Mouse (Mus musculus) megakaryocyte, embryonic 14.5 days (primary cell): Measurements from ENCODE around the gene Chrnd. TPM values are rescaled to one million over a fixed set of nuclear protein-coding genes. Genes with fewer than 3 reads are reported as not detected.

ENCODE experiments used
- H3K27me3 ChIP-seq: replicated peaks from 2 replicates; pipeline ENCODE3; 2012; ENCODE audit warnings: inconsistent platforms
- H3K36me3 ChIP-seq: replicated peaks from 2 replicates; pipeline ENCODE3; 2012; ENCODE audit warnings: low read length, inconsistent platforms, mixed read lengths
- H3K4me1 ChIP-seq: 2 replicates; pipeline ENCODE4 v1.6.1; 2012; ENCODE audit warnings: inconsistent platforms
- H3K4me3 ChIP-seq: replicated peaks from 2 replicates; pipeline ENCODE3; 2012; ENCODE audit warnings: moderate library complexity, mild to moderate bottlenecking, inconsistent platforms
- H3K9me3 ChIP-seq: 2 replicates; pipeline ENCODE4 v1.6.1; 2012; ENCODE audit warnings: inconsistent platforms
- FLI1 ChIP-seq: IDR thresholded peaks from 2 replicates; pipeline ENCODE4 v1.6.1; 2012; ENCODE audit warnings: low read length, inconsistent platforms, mixed read lengths
- GATA1 ChIP-seq: IDR thresholded peaks from 3 replicates; pipeline ENCODE4 v1.6.1; 2012; ENCODE audit warnings: mixed read lengths, low read length, inconsistent platforms, borderline replicate concordance
- polyA plus RNA-seq: library from polyadenylated mRNA; stranded (reverse); fragments of >175 nt; gene quantifications from 2 replicates; pipeline ENCODE4 v1.2.3, GENCODE M21; 2012; ENCODE audit warnings: low replicate concordance; ENCODE audit not compliant: insufficient read depth

The Chrnd gene
- polyA plus RNA-seq, 1 experiment, result not detected

DNA sequence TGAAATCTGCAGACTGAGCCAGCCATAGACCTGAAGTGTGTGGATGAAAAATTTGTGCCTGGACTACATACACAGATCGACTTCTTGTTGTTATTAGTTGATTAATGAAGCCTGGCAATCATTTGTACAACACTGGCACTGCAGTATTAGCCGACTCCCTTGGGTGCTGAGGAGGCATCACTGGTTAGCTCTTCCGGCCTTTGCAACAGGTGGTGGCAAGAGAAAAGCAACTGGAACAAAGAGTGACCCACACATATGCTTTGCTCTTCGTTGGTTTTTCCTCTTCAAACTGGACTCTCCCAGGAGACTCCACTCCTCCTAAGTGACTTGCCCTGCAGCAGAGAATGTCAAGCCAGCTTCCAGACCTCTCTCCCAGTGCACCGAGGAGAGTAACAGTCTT lies 13.4 kb downstream of the Chrnd start:
- Histone ChIP-seq H3K4me1 (peaks cover 15% of the 10 kb centered on the region), H3K27me3 (peaks cover 88% of the 10 kb centered on the region), H3K4me3 (no peak overlapping the region), H3K9me3 (peaks cover 14% of the 10 kb centered on the region), H3K36me3 (no peaks in the 10 kb centered on the region)
- TF ChIP-seq GATA1 (no peak), FLI1 (no peak)

DNA sequence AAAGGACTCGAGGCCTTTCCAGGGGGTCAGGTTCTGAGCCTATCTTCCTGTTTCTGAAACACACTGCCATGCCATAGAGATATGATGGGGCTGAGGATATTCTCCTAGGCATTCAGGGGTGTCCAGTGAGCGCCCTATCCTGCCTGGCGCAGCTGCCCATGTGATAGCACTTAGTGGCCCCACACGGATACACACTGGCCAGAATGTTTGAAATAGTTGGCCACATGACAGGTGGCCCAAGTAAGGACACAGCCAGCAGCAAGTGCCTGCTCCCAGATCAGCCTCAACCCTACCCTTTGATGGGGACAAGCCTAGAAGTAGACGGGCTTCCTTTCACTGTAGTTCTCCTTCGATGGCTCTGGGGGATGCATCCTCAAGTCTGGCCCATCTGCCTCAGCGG lies 14.1 kb downstream of the Chrnd start, which contains the start of gene Chrng:
TSS of gene Chrng (plus strand) at position 193 of the 400 bp plus-strand sequence.
- Histone ChIP-seq H3K4me3 (no peak within 1 kb of the TSS), H3K27me3 (peaks cover 87% of the 10 kb centered on the region), H3K36me3 (no peaks in the 10 kb centered on the region), H3K4me1 (peaks cover 15% of the 10 kb centered on the region), H3K9me3 (peaks cover 14% of the 10 kb centered on the region)
- TF ChIP-seq GATA1 (no peak), FLI1 (no peak)

DNA sequence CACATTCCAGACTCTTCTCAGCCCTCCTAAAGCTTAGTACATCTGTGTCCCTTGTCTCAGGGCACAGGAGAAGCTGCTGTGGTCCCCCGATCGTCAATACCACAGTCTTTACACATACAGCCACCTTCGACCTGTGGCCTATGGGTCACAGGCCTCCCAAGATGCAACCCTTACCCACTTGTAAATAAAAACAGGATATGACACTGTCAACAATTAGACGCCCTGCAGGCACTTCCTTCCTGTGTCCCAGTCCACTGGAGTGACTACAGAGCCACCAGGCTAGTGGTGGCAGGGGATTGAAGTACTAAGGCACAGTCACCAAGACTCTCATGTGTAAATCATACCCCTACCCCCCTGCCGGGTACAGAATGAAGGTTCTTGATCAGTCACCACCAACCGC lies 14.6 kb downstream of the Chrnd start:
- Histone ChIP-seq H3K4me3 (no peak overlapping the region), H3K9me3 (peaks cover 14% of the 10 kb centered on the region), H3K4me1 (peaks cover 15% of the 10 kb centered on the region), H3K36me3 (no peaks in the 10 kb centered on the region), H3K27me3 (peaks cover 85% of the 10 kb centered on the region)
- no peak for TF ChIP-seq FLI1

DNA sequence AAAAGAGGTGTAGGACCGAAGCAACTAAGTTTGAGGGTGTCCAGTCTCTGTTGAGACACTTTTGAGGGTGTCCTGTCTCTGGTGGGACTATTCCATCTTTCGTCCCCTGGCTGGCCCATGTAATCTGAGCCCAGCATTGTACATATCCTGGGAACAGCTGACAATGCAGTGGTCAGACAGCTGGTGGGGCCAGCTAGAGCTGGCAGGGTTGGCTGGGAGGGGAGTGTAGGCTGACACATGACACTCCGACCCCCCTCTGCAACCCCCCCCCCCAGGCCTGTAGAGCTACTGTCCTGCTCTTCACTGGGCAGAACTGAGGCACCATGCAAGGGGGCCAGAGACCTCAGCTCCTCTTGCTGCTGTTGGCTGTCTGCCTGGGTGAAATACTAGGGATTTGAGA lies 15.1 kb downstream of the Chrnd start:
- Histone ChIP-seq H3K27me3 (peaks cover 85% of the 10 kb centered on the region), H3K36me3 (no peaks in the 10 kb centered on the region), H3K9me3 (peaks cover 14% of the 10 kb centered on the region), H3K4me1 (peaks cover 15% of the 10 kb centered on the region), H3K4me3 (no peak overlapping the region)
- TF ChIP-seq FLI1, result no peak
- TF ChIP-seq GATA1, result no peak

DNA sequence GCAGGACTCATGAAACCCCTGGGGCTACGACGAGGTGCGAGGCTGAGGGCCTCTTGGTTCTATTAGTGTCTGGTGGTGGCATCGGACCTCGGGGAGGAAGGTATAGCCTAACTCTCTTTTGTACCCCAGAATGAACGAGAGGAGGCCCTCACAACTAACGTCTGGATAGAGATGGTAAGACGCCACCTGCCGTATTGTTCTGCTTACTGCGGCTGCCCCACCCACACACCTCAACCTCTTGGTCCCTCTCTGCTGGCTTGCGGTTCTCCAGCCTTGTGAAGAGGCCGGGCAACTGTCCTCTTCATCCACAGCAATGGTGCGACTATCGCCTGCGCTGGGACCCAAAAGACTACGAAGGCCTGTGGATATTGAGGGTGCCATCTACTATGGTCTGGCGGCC lies 15.9 kb downstream of the Chrnd start:
- H3K27me3 ChIP-seq, result peaks cover 79% of the 10 kb centered on the region
- H3K4me1 ChIP-seq, result peaks cover 18% of the 10 kb centered on the region
- no peaks in the 10 kb centered on the region for H3K36me3 ChIP-seq
- H3K9me3 ChIP-seq, result peaks cover 14% of the 10 kb centered on the region
- H3K4me3 ChIP-seq, result no peak overlapping the region
- TF ChIP-seq GATA1 (no peak), FLI1 (no peak)

DNA sequence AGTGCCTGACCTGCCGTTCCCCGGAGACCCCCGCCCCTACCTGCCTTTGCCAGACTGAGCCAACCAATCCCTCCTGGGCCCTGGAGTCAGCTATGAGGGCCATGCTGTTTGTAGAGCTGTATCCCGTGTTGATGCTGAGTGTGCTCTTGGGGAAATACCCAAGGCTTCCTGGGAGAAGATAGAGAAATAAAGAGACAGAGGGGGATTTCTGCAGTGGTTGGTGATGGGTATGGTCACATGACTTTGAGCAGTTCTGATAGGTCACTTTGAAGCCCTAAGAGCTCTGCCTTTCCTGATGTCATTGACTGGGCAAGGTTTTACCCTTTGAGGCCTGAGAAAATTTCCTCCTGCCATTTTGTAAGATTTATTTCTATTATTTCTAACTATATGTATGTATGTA lies 21.0 kb downstream of the Chrnd start:
- Histone ChIP-seq H3K27me3 (peaks cover 36% of the 10 kb centered on the region), H3K4me1 (peaks cover 34% of the 10 kb centered on the region), H3K36me3 (peaks cover 7% of the 10 kb centered on the region), H3K4me3 (peak overlapping the region; percentile 38), H3K9me3 (no peaks in the 10 kb centered on the region)
- TF ChIP-seq GATA1 (no peak), FLI1 (no peak)

DNA sequence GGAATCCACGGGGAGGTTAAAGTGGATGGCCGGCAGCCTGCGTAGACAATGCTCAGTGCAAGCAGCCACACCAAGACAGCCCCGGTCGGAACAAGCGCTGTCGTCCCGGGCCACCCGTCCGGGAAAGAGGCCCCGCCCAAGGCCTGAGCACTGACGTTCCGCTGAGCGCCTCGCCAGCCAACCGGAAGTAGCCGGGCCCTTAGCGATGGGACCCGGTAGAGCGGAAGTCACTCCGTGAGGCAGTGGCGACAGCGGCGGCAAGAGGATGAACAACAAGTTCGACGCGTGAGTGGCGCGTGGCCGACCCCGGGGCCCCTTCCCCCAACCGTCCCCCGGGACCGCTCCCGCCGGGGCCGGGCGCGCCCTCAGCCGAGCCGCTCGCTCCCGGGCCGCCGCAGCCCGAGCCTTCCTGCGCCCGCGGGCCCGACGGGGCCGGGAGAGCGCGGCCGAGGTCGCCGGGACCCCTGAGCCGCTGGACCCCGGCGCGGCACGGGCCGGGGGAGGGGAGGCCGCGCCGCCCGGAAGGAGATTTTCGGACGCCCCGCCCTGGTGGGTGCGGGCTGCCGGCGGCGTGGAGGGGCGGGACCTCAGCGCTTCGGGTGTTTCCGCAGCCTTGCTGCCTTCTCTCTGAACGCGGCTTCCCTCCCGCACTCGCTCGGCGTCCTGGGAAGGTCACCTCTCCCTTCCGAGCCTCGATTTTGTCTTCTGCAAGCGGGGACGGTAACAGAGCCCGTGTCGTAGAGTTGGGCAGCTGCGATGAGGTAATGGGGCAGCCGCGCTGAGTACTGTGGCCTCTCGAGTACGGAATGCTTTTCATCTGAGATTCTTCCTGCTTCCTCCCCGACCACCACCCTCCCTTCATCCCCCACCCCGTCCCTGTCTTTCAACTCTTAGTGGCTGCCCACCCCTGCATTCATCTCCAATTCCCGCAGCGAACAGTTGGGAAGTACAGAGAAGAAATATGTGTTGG lies 23.6 kb downstream of the Chrnd start, which contains the start of gene Eif4e2:
TSS of gene Eif4e2 (plus strand) at position 180 of the 970 bp plus-strand sequence.
- Histone ChIP-seq H3K36me3 (peaks cover 24% of the 10 kb centered on the region), H3K9me3 (no peaks in the 10 kb centered on the region), H3K4me1 (peaks cover 55% of the 10 kb centered on the region), H3K27me3 (peaks cover 10% of the 10 kb centered on the region), H3K4me3 (peak within 1 kb of the TSS; percentile 98)
- no peak for TF ChIP-seq GATA1
- TF ChIP-seq FLI1, result peak; percentile 81; the same call in 1 of the 2 replicates

DNA sequence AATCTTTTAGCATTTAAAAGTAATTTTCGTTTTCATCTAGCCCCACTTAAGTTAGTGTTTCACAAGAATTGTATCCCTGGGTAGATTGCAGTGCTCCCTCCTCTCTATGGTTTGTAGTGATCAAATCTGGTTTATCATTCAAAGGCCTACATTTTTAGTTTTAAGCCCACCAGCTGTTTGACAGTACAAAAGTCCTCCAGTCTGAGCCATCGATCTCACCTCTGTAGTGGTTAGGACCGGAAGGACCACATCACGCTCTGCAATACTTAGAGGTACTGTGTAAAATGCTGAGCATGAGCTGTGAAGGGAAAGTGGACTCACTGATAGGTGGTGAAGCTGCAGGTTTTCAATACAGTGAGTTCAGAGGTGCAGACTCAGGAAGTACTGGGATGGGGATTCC lies 24.3 kb downstream of the Chrnd start:
- Histone ChIP-seq H3K9me3 (no peaks in the 10 kb centered on the region), H3K4me1 (peaks cover 60% of the 10 kb centered on the region), H3K4me3 (peak overlapping the region; percentile 98), H3K27me3 (peaks cover 4% of the 10 kb centered on the region), H3K36me3 (peaks cover 31% of the 10 kb centered on the region)
- TF ChIP-seq GATA1 (no peak), FLI1 (no peak)

DNA sequence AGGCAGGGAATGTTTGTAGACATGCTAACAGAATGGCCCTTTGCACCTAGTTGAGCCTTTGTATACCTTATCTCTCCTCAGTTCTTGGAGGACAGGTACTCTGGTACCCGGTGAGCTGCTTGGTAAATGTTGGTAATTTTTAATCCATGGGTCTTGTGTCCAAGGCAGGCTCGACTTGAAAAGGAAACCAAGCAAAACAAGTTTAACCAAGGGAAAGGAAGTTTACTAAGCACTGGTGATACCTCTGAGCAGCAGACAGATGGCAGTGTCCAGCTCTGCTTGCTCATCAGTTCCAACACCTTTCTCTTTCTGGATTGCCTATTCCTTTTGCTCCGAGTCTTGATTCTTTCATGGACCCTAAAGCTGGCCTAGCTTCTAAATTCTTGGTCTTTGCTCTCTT lies 27.5 kb downstream of the Chrnd start:
- Histone ChIP-seq H3K9me3 (no peaks in the 10 kb centered on the region), H3K27me3 (no peaks in the 10 kb centered on the region), H3K4me1 (peaks cover 55% of the 10 kb centered on the region), H3K36me3 (peaks cover 63% of the 10 kb centered on the region), H3K4me3 (peak overlapping the region; percentile 83)
- TF ChIP-seq FLI1 (no peak), GATA1 (no peak)

DNA sequence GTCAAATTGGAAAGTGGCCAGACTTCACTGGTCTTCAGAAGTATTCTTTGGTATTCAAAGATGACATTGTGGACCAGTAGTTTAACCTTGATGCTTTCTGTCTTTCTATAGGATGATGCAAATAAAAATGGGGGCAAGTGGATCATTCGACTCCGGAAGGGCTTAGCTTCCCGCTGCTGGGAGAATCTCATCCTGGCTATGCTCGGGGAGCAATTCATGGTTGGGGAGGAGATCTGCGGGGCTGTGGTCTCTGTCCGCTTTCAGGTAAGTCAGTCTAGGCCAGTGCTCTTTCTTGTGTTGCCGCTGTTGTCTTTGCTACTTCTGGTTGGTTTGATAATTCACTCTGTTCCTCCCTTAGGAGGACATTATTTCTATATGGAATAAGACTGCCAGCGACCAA lies 35.3 kb downstream of the Chrnd start:
- no peak for TF ChIP-seq GATA1
- TF ChIP-seq FLI1, result no peak
- no peaks in the 10 kb centered on the region for H3K27me3 ChIP-seq
- H3K4me1 ChIP-seq, result no peaks in the 10 kb centered on the region
- H3K36me3 ChIP-seq, result peaks cover 100% of the 10 kb centered on the region
- H3K9me3 ChIP-seq, result no peaks in the 10 kb centered on the region
- H3K4me3 ChIP-seq, result no peak overlapping the region
